Mouse (Mus musculus): Measurements from ENCODE around the gene Necab2.

DNA sequence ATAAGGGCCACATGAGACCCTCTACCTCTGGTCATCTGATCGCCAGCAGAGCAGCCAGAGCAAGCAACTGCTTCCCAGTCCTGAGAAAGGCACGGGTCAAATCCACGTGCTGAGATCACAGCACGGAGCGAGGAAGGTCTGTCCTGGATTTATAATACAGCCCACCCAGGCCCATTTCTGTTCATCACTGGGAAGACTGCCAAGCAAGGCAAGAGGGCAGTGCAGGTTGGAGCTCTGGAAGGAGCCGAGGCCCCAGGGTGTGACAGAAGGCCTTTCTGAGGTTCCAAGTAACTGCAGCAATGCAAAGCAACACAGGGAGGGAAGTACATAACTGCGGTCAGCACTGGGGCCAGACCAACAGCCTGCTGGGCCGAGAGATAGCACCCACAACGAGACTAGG lies 64.0 kb downstream of the Necab2 start:
- no peak for TF ChIP-seq CTCF (IDR thresholded peaks at IDR 0.05; ENCODE audit: low read depth)
- no peak for TF ChIP-seq EP300 (IDR thresholded peaks at IDR 0.05; ENCODE audit: low read depth)

Data from liver, postnatal 0 days (tissue).